Mouse (Mus musculus) kidney, postnatal 0 days (tissue): ENCODE measurements at regions not wholly inside any gene's neighbourhood (a gene's known extent, or its start where the extent isn't known, plus 50 kb on each side); places are given as distances from the start of the nearest gene placed in this dataset.
A peak's percentile ranks its signal among the peaks of the same experiment; 100 is the strongest.

Experiments used
- ATAC-seq: fragments of 200-750 bp; cut with Nextera tagmentation; replicated peaks from 2 replicates; pipeline ENCODE4 v1.8.0; 2017; ENCODE audit warnings: low read depth, moderate number of reproducible peaks, moderate TSS enrichment, moderate library complexity; ENCODE audit not compliant: low FRiP score
- DNase-seq: peaks from one replicate; pipeline ENCODE4 v3.0.0-alpha.2; 2016; ENCODE audit warnings: low spot score
- H3K27ac ChIP-seq: fragments of 300-500 bp; sonication (generic); 2 replicates; pipeline ENCODE4 v1.5.1; 2014; ENCODE audit warnings: mild to moderate bottlenecking
- H3K27me3 ChIP-seq: fragments of 300-500 bp; sonication (generic); 2 replicates; pipeline ENCODE4 v1.6.1; 2014; ENCODE audit warnings: low read length, mixed read lengths; ENCODE audit not compliant: insufficient read depth
- H3K36me3 ChIP-seq: fragments of 300-500 bp; sonication (generic); 2 replicates; pipeline ENCODE4 v1.6.1; 2014; ENCODE audit warnings: low read length, mixed read lengths; ENCODE audit not compliant: insufficient read depth
- H3K4me1 ChIP-seq: fragments of 300-500 bp; sonication (generic); replicated peaks from 2 replicates; pipeline ENCODE4 v1.6.1; 2014; ENCODE audit warnings: antibody characterized with exemption, low read length, mixed read lengths; ENCODE audit not compliant: insufficient read depth
- H3K4me2 ChIP-seq: fragments of 300-500 bp; sonication (generic); 2 replicates; pipeline ENCODE4 v1.6.1; 2014; ENCODE audit warnings: mild to moderate bottlenecking, low read length, moderate library complexity, mixed read lengths
- H3K4me3 ChIP-seq: fragments of 300-500 bp; sonication (generic); replicated peaks from 2 replicates; pipeline ENCODE4 v1.5.1; 2014; ENCODE audit warnings: low read depth, low read length
- H3K9ac ChIP-seq: fragments of 300-500 bp; sonication (generic); 2 replicates; pipeline ENCODE4 v1.6.1; 2014; ENCODE audit warnings: low read depth, low read length
- H3K9me3 ChIP-seq: fragments of 300-500 bp; sonication (generic); replicated peaks from 2 replicates; pipeline ENCODE4 v1.6.1; 2016; ENCODE audit warnings: low read length, inconsistent platforms, mixed read lengths
- CTCF ChIP-seq: IDR thresholded peaks from 2 replicates; pipeline ENCODE4 v1.5.1; 2016; ENCODE audit warnings: antibody characterized with exemption, low read depth, mild to moderate bottlenecking, moderate library complexity
- WGBS: fragments of 180-500 bp; shearing (Covaris S2); extraction: QIAGEN DNeasy Blood & Tissue Kit; methylation state at CpG from one replicate; pipeline ENCODE4 v1.1.7; 2014; 5-methylcytosine and 5-hydroxymethylcytosine counted together

GRCm38 (mm10) chr6:54754810-54755209 is 61.9 kb upstream of the Znrf2 start:
- no peak for TF ChIP-seq CTCF
- 70% methylated on average over 2 of the region's 2 CpGs for WGBS
- Histone ChIP-seq H3K9ac (no peak overlapping the region), H3K4me2 (no peak overlapping the region), H3K4me1 (peaks cover 2% of the 10 kb centered on the region; the same call in 1 of the 2 replicates), H3K27ac (no peak overlapping the region), H3K27me3 (no peaks in the 10 kb centered on the region), H3K36me3 (no peaks in the 10 kb centered on the region), H3K9me3 (no peaks in the 10 kb centered on the region), H3K4me3 (no peak overlapping the region)
- ATAC-seq = no peak
- no peak for DNase-seq

- 31% methylated on average over 5 of the region's 5 CpGs for WGBS
- Histone ChIP-seq H3K27me3 (no peaks in the 10 kb centered on the region), H3K36me3 (no peaks in the 10 kb centered on the region), H3K9me3 (no peaks in the 10 kb centered on the region), H3K4me3 (no peak overlapping the region), H3K27ac (no peak overlapping the region), H3K4me2 (no peak overlapping the region), H3K4me1 (peaks cover 6% of the 10 kb centered on the region; the same call in 1 of the 2 replicates), H3K9ac (no peak overlapping the region)
- TF ChIP-seq CTCF = no peak
- DNase-seq = no peak
- no peak for ATAC-seq
These were observed 59.2 kb upstream of the Znrf2 start for GRCm38 (mm10) chr6:54757511-54757911.

GRCm38 (mm10) chr6:54758112-54758511 is 58.6 kb upstream of the Znrf2 start:
- Histone ChIP-seq H3K27ac (no peak overlapping the region), H3K4me1 (peaks cover 6% of the 10 kb centered on the region; the same call in 1 of the 2 replicates), H3K9me3 (no peaks in the 10 kb centered on the region), H3K9ac (no peak overlapping the region), H3K27me3 (no peaks in the 10 kb centered on the region), H3K4me2 (no peak overlapping the region), H3K4me3 (no peak overlapping the region), H3K36me3 (no peaks in the 10 kb centered on the region)
- DNase-seq = no peak
- no peak for TF ChIP-seq CTCF
- WGBS = 51% methylated on average over 2 of the region's 2 CpGs
- ATAC-seq = no peak

- Histone ChIP-seq H3K4me1 (peaks cover 6% of the 10 kb centered on the region; the same call in 1 of the 2 replicates), H3K36me3 (no peaks in the 10 kb centered on the region), H3K9me3 (no peaks in the 10 kb centered on the region), H3K27me3 (no peaks in the 10 kb centered on the region), H3K9ac (no peak overlapping the region), H3K4me2 (no peak overlapping the region), H3K27ac (no peak overlapping the region), H3K4me3 (no peak overlapping the region)
- no peak for DNase-seq
- 64% methylated on average over 8 of the region's 8 CpGs for WGBS
- no peak for ATAC-seq
- TF ChIP-seq CTCF = no peak
These were observed 57.5 kb upstream of the Znrf2 start for GRCm38 (mm10) chr6:54759263-54759662.

- DNase-seq = peak; percentile 28
- 2% methylated on average over 11 of the region's 11 CpGs for WGBS
- Histone ChIP-seq H3K4me1 (peaks cover 6% of the 10 kb centered on the region; the same call in 1 of the 2 replicates), H3K27me3 (no peaks in the 10 kb centered on the region), H3K9me3 (no peaks in the 10 kb centered on the region), H3K4me2 (peak overlapping the region; percentile 41; the same call in 1 of the 2 replicates), H3K36me3 (no peaks in the 10 kb centered on the region), H3K27ac (no peak overlapping the region), H3K9ac (0 out of 2 replicates have a peak overlapping the region, but pooled peaks have one; percentile 8), H3K4me3 (no peak overlapping the region)
- ATAC-seq = no peak
- TF ChIP-seq CTCF = no peak
These were observed 56.7 kb upstream of the Znrf2 start for GRCm38 (mm10) chr6:54759942-54760498.

- H3K27ac ChIP-seq = no peak overlapping the region
- no peak for DNase-seq
- no peak overlapping the region for H3K4me2 ChIP-seq
- H3K4me1 ChIP-seq = peaks cover 6% of the 10 kb centered on the region; the same call in 1 of the 2 replicates
- no peak for ATAC-seq
- no peak overlapping the region for H3K4me3 ChIP-seq
- 48% methylated on average over 2 of the region's 2 CpGs for WGBS
- no peaks in the 10 kb centered on the region for H3K9me3 ChIP-seq
- no peaks in the 10 kb centered on the region for H3K27me3 ChIP-seq
- no peaks in the 10 kb centered on the region for H3K36me3 ChIP-seq
- H3K9ac ChIP-seq = no peak overlapping the region
- TF ChIP-seq CTCF = no peak
These were observed 56.2 kb upstream of the Znrf2 start for GRCm38 (mm10) chr6:54760541-54760940.

- no peak overlapping the region for H3K27ac ChIP-seq
- no peak for TF ChIP-seq CTCF
- WGBS = 71% methylated on average over 5 of the region's 5 CpGs
- no peak overlapping the region for H3K4me2 ChIP-seq
- H3K9me3 ChIP-seq = no peaks in the 10 kb centered on the region
- H3K9ac ChIP-seq = no peak overlapping the region
- H3K4me1 ChIP-seq = peaks cover 6% of the 10 kb centered on the region; the same call in 1 of the 2 replicates
- ATAC-seq (no peak), DNase-seq (no peak)
- no peak overlapping the region for H3K4me3 ChIP-seq
- no peaks in the 10 kb centered on the region for H3K36me3 ChIP-seq
- no peaks in the 10 kb centered on the region for H3K27me3 ChIP-seq
These were observed 54.7 kb upstream of the Znrf2 start for GRCm38 (mm10) chr6:54762021-54762420.
